Mouse (Mus musculus) ES-Bruce4 (cell line): ENCODE results near the gene Tmem98.

Source experiments
- CTCF ChIP-seq: IDR thresholded peaks from one replicate; pipeline ENCODE4 v1.8.1; 2011; ENCODE audit warnings: low read depth, low read length
- EP300 ChIP-seq: IDR thresholded peaks from 2 replicates; pipeline ENCODE4 v1.6.1; 2011; ENCODE audit warnings: low read depth, low read length; ENCODE audit not compliant: insufficient read depth
- POLR2A ChIP-seq: IDR thresholded peaks from one replicate; pipeline ENCODE4 v1.8.1; 2011; ENCODE audit warnings: low read length; ENCODE audit not compliant: insufficient read depth

- TF ChIP-seq CTCF: no peak
- TF ChIP-seq EP300: no peak
- TF ChIP-seq POLR2A: no peak
Observed at GRCm38 (mm10) chr11:80808551-80809070, 1.4 kb upstream of the Tmem98 start.
